ENCODE assay signal across 25 mouse cellular contexts in genomic region chr16:35623026-35623425, GRCm38 (mm10).
"Had no signal": no experiment of that assay in that cellular context is flagged by ENCODE, and none has a peak within 500 bp of the region (broad histone marks: within the 10 kb centered on the region; RNA-seq: fewer than 3 reads in every experiment).

No protein-coding gene starts in this region.

- DNase-seq: gastrocnemius, postnatal 14 days; heart, adult 2 months; heart, postnatal 4 days; kidney, adult 11 months; kidney, adult 2 months; kidney, adult 9 months; kidney, postnatal 14 days; kidney, postnatal 36 days; layer of hippocampus, adult 9-11 months; layer of hippocampus, postnatal 36 days; left cerebral cortex, postnatal 4 days had no signal

- H3K4me1 ChIP-seq: heart, embryonic 13.5 days; heart, embryonic 15.5 days; liver, embryonic 12.5 days had no signal

- H3K36me3 ChIP-seq: heart, embryonic 13.5 days; heart, embryonic 15.5 days; hindbrain, embryonic 13.5 days; hindbrain, embryonic 15.5 days; kidney, embryonic 15.5 days; limb, embryonic 13.5 days; limb, embryonic 15.5 days; liver, embryonic 12.5 days had no signal

- H3K9me3 ChIP-seq: heart, embryonic 13.5 days; heart, embryonic 15.5 days; hindbrain, embryonic 10.5 days; hindbrain, embryonic 13.5 days; hindbrain, embryonic 15.5 days; kidney, embryonic 15.5 days; limb, embryonic 13.5 days; limb, embryonic 15.5 days; liver, embryonic 12.5 days had no signal

- H3K4me2 ChIP-seq: heart, embryonic 11.5 days; heart, embryonic 13.5 days; heart, embryonic 15.5 days; hindbrain, embryonic 13.5 days; hindbrain, embryonic 15.5 days; kidney, embryonic 15.5 days; limb, embryonic 13.5 days; limb, embryonic 15.5 days; liver, embryonic 12.5 days had no signal

- H3K4me3 ChIP-seq: heart, adult 2 months; heart, embryonic 13.5 days; heart, embryonic 15.5 days; hindbrain, embryonic 10.5 days; hindbrain, embryonic 13.5 days; hindbrain, embryonic 15.5 days; kidney, embryonic 15.5 days; limb, embryonic 13.5 days; limb, embryonic 15.5 days; liver, embryonic 12.5 days had no signal

- H3K9ac ChIP-seq: heart, embryonic 13.5 days; heart, embryonic 15.5 days; hindbrain, embryonic 13.5 days; hindbrain, embryonic 15.5 days; kidney, embryonic 15.5 days; limb, embryonic 13.5 days; limb, embryonic 15.5 days; liver, embryonic 12.5 days; liver, embryonic 14.5 days had no signal

- H3K27ac ChIP-seq: heart, adult 2 months; heart, embryonic 13.5 days; heart, embryonic 15.5 days; hindbrain, embryonic 15.5 days; hindbrain, postnatal 0 days; kidney, embryonic 15.5 days; kidney, postnatal 0 days; limb, embryonic 13.5 days; limb, embryonic 15.5 days; liver, embryonic 12.5 days; liver, embryonic 14.5 days had no signal

- H3K27me3 ChIP-seq: hindbrain, embryonic 13.5 days; hindbrain, embryonic 15.5 days; kidney, embryonic 15.5 days; limb, embryonic 15.5 days had no signal

- ATAC-seq: hindbrain, postnatal 0 days; intestine, embryonic 16.5 days; liver, embryonic 12.5 days had no signal
